Mouse (Mus musculus) c-Kit-negative CD71-positive TER-119-positive erythroid progenitor cells, embryonic 14.5 days (primary cell): Measurements from ENCODE around the gene Car14.
"Not testable (repeated sequence)": the region's sequence is repeated elsewhere in the genome, so short reads cannot be mapped to it uniquely, and the experiment has no call there.

Experiments used
- DNase-seq: peaks from one replicate; pipeline ENCODE4 v3.0.0-alpha.2; 2013; ENCODE audit warnings: low read depth, low spot score

Car14 gene

GRCm38 (mm10) chr3:95857050-95857449 lies 47.4 kb downstream of the Car14 start:
- not testable (repeated sequence) for DNase-seq

GRCm38 (mm10) chr3:95856115-95856514 lies 48.4 kb downstream of the Car14 start:
- no peak for DNase-seq

GRCm38 (mm10) chr3:95855502-95856089 lies 48.9 kb downstream of the Car14 start, which contains the start of gene Prpf3:
Gene Prpf3, minus strand, starts transcription at chr3:95855885.
- peak; percentile 87 for DNase-seq

GRCm38 (mm10) chr3:95851317-95851716 lies 53.2 kb downstream of the Car14 start:
- no peak for DNase-seq

GRCm38 (mm10) chr3:95850611-95851010 lies 53.9 kb downstream of the Car14 start:
- no peak for DNase-seq
